Mouse (Mus musculus) frontal cortex, adult (tissue): Measurements from ENCODE around the gene Tlk1.
A peak's percentile ranks its signal among the peaks of the same experiment; 100 is the strongest.

Source experiments
- ATAC-seq: cut with Nextera tagmentation; 2 replicates; pipeline ENCODE4 v1.9.2; 2017; ENCODE audit warnings: mild to moderate bottlenecking, moderate library complexity, mixed read lengths; ENCODE audit not compliant: low TSS enrichment

The Tlk1 gene

GRCm38 (mm10) chr2:70825371-70826051, at the start of gene Tlk1:
Gene Tlk1 (minus strand): TSS chr2:70825728.
- ATAC-seq = peak; percentile 71

GRCm38 (mm10) chr2:70875129-70875528, 49.6 kb upstream of the Tlk1 start:
- ATAC-seq = no peak

- ATAC-seq = no peak
These were observed 47.6 kb upstream of the Tlk1 start for GRCm38 (mm10) chr2:70873168-70873567.

GRCm38 (mm10) chr2:70871466-70872022, 46.0 kb upstream of the Tlk1 start:
- no peak for ATAC-seq

GRCm38 (mm10) chr2:70870819-70871218, 45.3 kb upstream of the Tlk1 start:
- ATAC-seq = 0 out of 2 replicates have a peak, but pooled peaks have one; percentile 34

- ATAC-seq = no peak
These were observed 43.6 kb upstream of the Tlk1 start for GRCm38 (mm10) chr2:70869116-70869515.

- ATAC-seq = peak; percentile 34; the same call in 1 of the 2 replicates
These were observed 41.7 kb upstream of the Tlk1 start for GRCm38 (mm10) chr2:70867231-70867630.

- ATAC-seq = no peak
These were observed 37.4 kb upstream of the Tlk1 start for GRCm38 (mm10) chr2:70862881-70863280.

GRCm38 (mm10) chr2:70859740-70860139, 34.2 kb upstream of the Tlk1 start:
- ATAC-seq = no peak

GRCm38 (mm10) chr2:70856971-70857370, 31.4 kb upstream of the Tlk1 start:
- no peak for ATAC-seq

- no peak for ATAC-seq
These were observed 28.8 kb upstream of the Tlk1 start for GRCm38 (mm10) chr2:70854231-70854888.

- ATAC-seq = peak; percentile 17; the same call in 1 of the 2 replicates
These were observed 27.8 kb upstream of the Tlk1 start for GRCm38 (mm10) chr2:70853329-70853728.

GRCm38 (mm10) chr2:70852796-70853221, 27.3 kb upstream of the Tlk1 start:
- ATAC-seq = peak; percentile 85

- no peak for ATAC-seq
These were observed 26.8 kb upstream of the Tlk1 start for GRCm38 (mm10) chr2:70852186-70852795.

GRCm38 (mm10) chr2:70845871-70846270, 20.3 kb upstream of the Tlk1 start:
- no peak for ATAC-seq

- ATAC-seq = peak; percentile 58
These were observed 19.3 kb upstream of the Tlk1 start for GRCm38 (mm10) chr2:70844694-70845395.

GRCm38 (mm10) chr2:70842049-70842618, 16.6 kb upstream of the Tlk1 start:
- ATAC-seq = no peak

- no peak for ATAC-seq
These were observed 13.1 kb upstream of the Tlk1 start for GRCm38 (mm10) chr2:70838536-70839216.

GRCm38 (mm10) chr2:70836306-70836651, 10.8 kb upstream of the Tlk1 start:
- no peak for ATAC-seq

- ATAC-seq = no peak
These were observed 10.2 kb upstream of the Tlk1 start for GRCm38 (mm10) chr2:70835641-70836305.

GRCm38 (mm10) chr2:70835209-70835608, 9.7 kb upstream of the Tlk1 start:
- no peak for ATAC-seq
